Mouse (Mus musculus) CH12.LX (cell line): ENCODE results near the gene Arhgef26. TPM values are rescaled to one million over a fixed set of nuclear protein-coding genes. Genes with fewer than 3 reads are reported as not detected.

Experiments used
- DNase-seq: peaks from one replicate; pipeline ENCODE4 v3.0.0-alpha.2; 2013; ENCODE audit errors: extremely low read depth
- H3K27ac ChIP-seq: 2 replicates; pipeline ENCODE4 v1.5.1; 2012; ENCODE audit warnings: low read depth, mild to moderate bottlenecking, control low read depth, moderate library complexity; ENCODE audit not compliant: insufficient read depth
- H3K27me3 ChIP-seq: replicated peaks from 2 replicates; pipeline ENCODE3; 2012; ENCODE audit warnings: inconsistent platforms
- H3K36me3 ChIP-seq, 2 experiments: replicated peaks in 1 of 2; 2 replicates each; pipeline versions ENCODE3 to v1.6.1; 2012; ENCODE audit warnings: inconsistent platforms in 1 of 2, low read length in 1 of 2, mild to moderate bottlenecking in 1 of 2, mixed read lengths in 1 of 2, moderate library complexity in 1 of 2; ENCODE audit not compliant: control insufficient read depth in 1 of 2, insufficient read depth in 1 of 2
- H3K4me1 ChIP-seq, 2 experiments: 2 replicates each; pipeline ENCODE4 v1.6.1; 2012; ENCODE audit warnings: inconsistent platforms in 1 of 2, moderate library complexity in 1 of 2; ENCODE audit not compliant: insufficient read depth in 2 of 2, control insufficient read depth in 1 of 2
- H3K4me2 ChIP-seq: 2 replicates; pipeline ENCODE4 v1.6.1; 2012; ENCODE audit warnings: low read depth, mild to moderate bottlenecking, control low read depth; ENCODE audit not compliant: poor library complexity, insufficient read depth, severe bottlenecking
- H3K4me3 ChIP-seq, 3 experiments: fragments of 150-350 bp in 1 of 3; sonication (generic) in 1 of 3; replicated peaks in 1 of 3; 2 replicates each; pipeline versions ENCODE3 to v1.5.1; 2011 to 2012; ENCODE audit warnings: low read depth in 2 of 3, low read length in 2 of 3, mild to moderate bottlenecking in 2 of 3, moderate library complexity in 2 of 3, control low read depth in 1 of 3, improper control_type of control experiment in 1 of 3, inconsistent platforms in 1 of 3, mixed read lengths in 1 of 3; ENCODE audit not compliant: poor library complexity in 1 of 3
- H3K79me2 ChIP-seq: replicated peaks from 2 replicates; pipeline ENCODE4 v1.6.1; 2012; ENCODE audit warnings: mild to moderate bottlenecking, moderate library complexity; ENCODE audit not compliant: control insufficient read depth, poor library complexity, insufficient read depth, severe bottlenecking; ENCODE audit errors: extremely low read depth
- H3K9ac ChIP-seq: 2 replicates; pipeline ENCODE4 v1.6.1; 2012; ENCODE audit warnings: low read depth, mild to moderate bottlenecking, control low read depth, moderate library complexity; ENCODE audit not compliant: insufficient read depth
- H3K9me3 ChIP-seq: replicated peaks from 2 replicates; pipeline ENCODE3; 2012; ENCODE audit warnings: low read length, inconsistent platforms, mixed read lengths
- CHD2 ChIP-seq: IDR thresholded peaks from 2 replicates; pipeline ENCODE4 v1.6.1; 2011; ENCODE audit warnings: low read length, improper control_type of control experiment
- CTCF ChIP-seq, 2 experiments: IDR thresholded peaks in 1 of 2; conservative IDR thresholded peaks in 1 of 2; 2 replicates each; pipeline ENCODE4 v1.5.1; 2011 to 2012; ENCODE audit warnings: low read depth in 2 of 2, low read length in 2 of 2, improper control_type of control experiment in 1 of 2, inconsistent platforms in 1 of 2, mild to moderate bottlenecking in 1 of 2, moderate library complexity in 1 of 2
- E2F4 ChIP-seq: IDR thresholded peaks from 2 replicates; pipeline ENCODE4 v1.6.1; 2011; ENCODE audit warnings: low read depth, low read length, improper control_type of control experiment; ENCODE audit not compliant: insufficient replicate concordance
- ELF1 ChIP-seq: IDR thresholded peaks from 2 replicates; pipeline ENCODE4 v1.6.1; 2014; ENCODE audit warnings: low read depth, mild to moderate bottlenecking, inconsistent platforms, low read length, improper control_type of control experiment
- GABPA ChIP-seq: IDR thresholded peaks from 2 replicates; pipeline ENCODE4 v1.6.1; 2012; ENCODE audit warnings: low read depth, low read length, improper control_type of control experiment, inconsistent platforms; ENCODE audit not compliant: insufficient replicate concordance
- HCFC1 ChIP-seq: IDR thresholded peaks from 2 replicates; pipeline ENCODE4 v1.6.1; 2012; ENCODE audit warnings: low read depth, mild to moderate bottlenecking, inconsistent platforms, low read length, improper control_type of control experiment
- IRF4 ChIP-seq: IDR thresholded peaks from 2 replicates; pipeline ENCODE4 v1.6.1; 2014; ENCODE audit warnings: low read depth, mild to moderate bottlenecking, inconsistent platforms, low read length, improper control_type of control experiment
- JUN ChIP-seq: IDR thresholded peaks from 2 replicates; pipeline ENCODE4 v1.6.1; 2011; ENCODE audit warnings: low read depth, mild to moderate bottlenecking, low read length, improper control_type of control experiment, moderate library complexity; ENCODE audit not compliant: insufficient read depth
- JUND ChIP-seq: conservative IDR thresholded peaks from 2 replicates; pipeline ENCODE4 v1.6.1; 2011; ENCODE audit warnings: low read depth, low read length, improper control_type of control experiment
- KAT2A ChIP-seq: IDR thresholded peaks from 2 replicates; pipeline ENCODE4 v1.6.1; 2012; ENCODE audit warnings: low read length, improper control_type of control experiment, inconsistent platforms; ENCODE audit not compliant: insufficient replicate concordance
- MAZ ChIP-seq: IDR thresholded peaks from 2 replicates; pipeline ENCODE4 v1.6.1; 2012; ENCODE audit warnings: low read depth, mild to moderate bottlenecking, inconsistent platforms, low read length, improper control_type of control experiment, moderate library complexity
- MYC ChIP-seq: IDR thresholded peaks from 2 replicates; pipeline ENCODE4 v1.6.1; 2011; ENCODE audit warnings: low read depth, mild to moderate bottlenecking, improper control_type of control experiment, low read length
- POLR2A ChIP-seq: IDR thresholded peaks from 2 replicates; pipeline ENCODE4 v1.6.1; 2011; ENCODE audit warnings: low read depth, mild to moderate bottlenecking, improper control_type of control experiment, low read length
- SIN3A ChIP-seq: IDR thresholded peaks from 2 replicates; pipeline ENCODE4 v1.6.1; 2012; ENCODE audit warnings: low read length, improper control_type of control experiment, inconsistent platforms
- TBP ChIP-seq: conservative IDR thresholded peaks from 2 replicates; pipeline ENCODE4 v1.6.1; 2011; ENCODE audit warnings: low read depth, low read length, improper control_type of control experiment
- UBTF ChIP-seq: IDR thresholded peaks from 2 replicates; pipeline ENCODE4 v1.6.1; 2012; ENCODE audit warnings: low read depth, mild to moderate bottlenecking, inconsistent platforms, low read length, improper control_type of control experiment, moderate library complexity
- USF1 ChIP-seq: IDR thresholded peaks from 2 replicates; pipeline ENCODE4 v1.6.1; 2014; ENCODE audit warnings: low read depth, mild to moderate bottlenecking, inconsistent platforms, low read length, improper control_type of control experiment
- USF2 ChIP-seq: conservative IDR thresholded peaks from 2 replicates; pipeline ENCODE4 v1.6.1; 2011; ENCODE audit warnings: low read depth, low read length, improper control_type of control experiment
- ZC3H11A ChIP-seq: IDR thresholded peaks from 2 replicates; pipeline ENCODE4 v1.6.1; 2012; ENCODE audit warnings: low read depth, mild to moderate bottlenecking, inconsistent platforms, low read length, improper control_type of control experiment
- ZKSCAN1 ChIP-seq: IDR thresholded peaks from 2 replicates; pipeline ENCODE4 v1.6.1; 2012; ENCODE audit warnings: low read depth, inconsistent platforms, low read length, improper control_type of control experiment, borderline replicate concordance
- ZMIZ1 ChIP-seq: IDR thresholded peaks from 2 replicates; pipeline ENCODE4 v1.6.1; 2012; ENCODE audit warnings: low read depth, mild to moderate bottlenecking, inconsistent platforms, low read length, improper control_type of control experiment
- ZNF384 ChIP-seq: IDR thresholded peaks from 2 replicates; pipeline ENCODE4 v1.6.1; 2012; ENCODE audit warnings: low read depth, low read length, improper control_type of control experiment, inconsistent platforms
- dilution Hi-C: fragments of 300-500 bp; cut with MboI; formaldehyde crosslinking; loops from 2 replicates; pipeline ENCODE4 v1.14.3; 2020; ENCODE audit warnings: low sequenced_read_pairs; ENCODE audit not compliant: extremely low pct_unique_long_range_greater_than_20kb, extremely low pct_ligation_motif_present
- in situ Hi-C: fragments of 300-500 bp; cut with MboI; formaldehyde crosslinking; loops from 3 replicates; pipeline ENCODE4 v1.14.3; 2019; ENCODE audit warnings: low sequenced_read_pairs, low pct_ligation_motif_present, low pct_unique_long_range_greater_than_20kb, mixed read lengths
- polyA plus RNA-seq: library from polyadenylated mRNA; unstranded; fragments of >175 nt; gene quantifications from 2 replicates; pipeline ENCODE4 v1.2.1, GENCODE M21; 2012; ENCODE audit warnings: low read depth; ENCODE audit not compliant: insufficient read length
- total RNA-seq, 2 experiments: library from RNA; depleted of rRNA; stranded (reverse); fragments of 300-350 nt in 1 of 2; fragments of >200 nt in 1 of 2; gene quantifications; 2 replicates each; pipeline ENCODE4 v1.2.3; 2012 to 2014

The Arhgef26 gene
- total and polyA plus RNA-seq, 3 experiments: under 0.01 to 0.11 TPM; not detected in 1

GRCm38 (mm10) chr3:62409555-62410182, 71.5 kb downstream of the Arhgef26 start:
- Histone ChIP-seq H3K27ac (no peak overlapping the region), H3K4me1 (no peaks in the 10 kb centered on the region), H3K9me3 (peaks cover 18% of the 10 kb centered on the region), H3K79me2 (no peaks in the 10 kb centered on the region), H3K36me3 (no peaks in the 10 kb centered on the region), H3K27me3 (no peaks in the 10 kb centered on the region), H3K4me3 (no peak overlapping the region), H3K4me2 (no peak overlapping the region), H3K9ac (no peak overlapping the region)
- DNase-seq: no peak
- dilution Hi-C loops: no loop called here
- in situ Hi-C loops: no loop called here
- TF ChIP-seq ELF1 (no peak), ZKSCAN1 (no peak), UBTF (no peak), MAZ (no peak), IRF4 (no peak), JUND (no peak), ZC3H11A (no peak), MYC (no peak), CTCF (conservative IDR thresholded peaks at IDR 0.05 in 1 of 2, IDR thresholded peaks at IDR 0.05 in 1 of 2; ENCODE audit: low read depth in 2 of 2, low read length in 2 of 2) (no peak), USF1 (no peak), TBP (no peak), POLR2A (no peak), ZNF384 (no peak), SIN3A (no peak), ZMIZ1 (no peak), KAT2A (no peak), CHD2 (no peak)

- in situ Hi-C loops (no loop called here), dilution Hi-C loops (no loop called here)
- no peak overlapping the region for H3K9ac ChIP-seq
- no peak overlapping the region for H3K27ac ChIP-seq
- peaks cover 18% of the 10 kb centered on the region for H3K9me3 ChIP-seq
- H3K27me3 ChIP-seq: no peaks in the 10 kb centered on the region
- H3K4me2 ChIP-seq: no peak overlapping the region
- no peak overlapping the region for H3K4me3 ChIP-seq
- no peak for DNase-seq
- no peaks in the 10 kb centered on the region for H3K4me1 ChIP-seq
- no peaks in the 10 kb centered on the region for H3K36me3 ChIP-seq
- TF ChIP-seq JUN: no peak
- no peak for TF ChIP-seq HCFC1
- no peak for TF ChIP-seq USF2
- TF ChIP-seq GABPA: no peak
- TF ChIP-seq E2F4: no peak
- no peaks in the 10 kb centered on the region for H3K79me2 ChIP-seq
These were observed 72.3 kb downstream of the Arhgef26 start for GRCm38 (mm10) chr3:62410491-62410890.
